Mouse (Mus musculus): ENCODE results near the gene Lmna. TPM values are rescaled to one million over a fixed set of nuclear protein-coding genes. Genes with fewer than 3 reads are reported as not detected.

The Lmna gene
- polyA plus RNA-seq, 1 experiment from 2014 or later = 78.2 TPM

GRCm38 (mm10) chr3:88533706-88534105 is 23.9 kb upstream of the Lmna start:
- Histone ChIP-seq H3K4me1 (ENCODE audit: control insufficient read depth, insufficient read depth, low read length) (peaks cover 68% of the 10 kb centered on the region), H3K36me3 (ENCODE audit: control insufficient read depth, insufficient read depth, low read length) (peaks cover 20% of the 10 kb centered on the region), H3K4me3 (ENCODE audit: low read depth, low read length) (peak overlapping the region; percentile 70), H3K4me2 (peak overlapping the region; percentile 85), H3K27me3 (ENCODE audit: control insufficient read depth, insufficient read depth, low read length) (no peaks in the 10 kb centered on the region), H3K27ac (ENCODE audit: low read depth, low read length) (peak overlapping the region; percentile 95), H3K9me3 (replicated peaks; ENCODE audit: control insufficient read depth, low read length) (no peaks in the 10 kb centered on the region), H3K9ac (ENCODE audit: low read depth, low read length) (peak overlapping the region; percentile 98)
- no peak for ATAC-seq (replicated peaks; ENCODE audit: insufficient number of reproducible peaks, low FRiP score, low TSS enrichment)
- WGBS (ENCODE audit: insufficient replicate concordance) = 12% methylated on average over 5 of the region's 5 CpGs

GRCm38 (mm10) chr3:88532689-88533511 is 23.1 kb upstream of the Lmna start:
- no peak for ATAC-seq (replicated peaks; ENCODE audit: insufficient number of reproducible peaks, low FRiP score, low TSS enrichment)
- peak overlapping the region; percentile 70 for H3K4me3 ChIP-seq (ENCODE audit: low read depth, low read length)
- H3K9ac ChIP-seq (ENCODE audit: low read depth, low read length) = peak overlapping the region; percentile 98
- H3K9me3 ChIP-seq (replicated peaks; ENCODE audit: control insufficient read depth, low read length) = no peaks in the 10 kb centered on the region
- H3K4me1 ChIP-seq (ENCODE audit: control insufficient read depth, insufficient read depth, low read length) = peaks cover 66% of the 10 kb centered on the region
- no peaks in the 10 kb centered on the region for H3K27me3 ChIP-seq (ENCODE audit: control insufficient read depth, insufficient read depth, low read length)
- H3K27ac ChIP-seq (ENCODE audit: low read depth, low read length) = peak overlapping the region; percentile 95
- peak overlapping the region; percentile 85 for H3K4me2 ChIP-seq
- H3K36me3 ChIP-seq (ENCODE audit: control insufficient read depth, insufficient read depth, low read length) = peaks cover 12% of the 10 kb centered on the region
- under 1% methylated on average over 34 of the region's 40 CpGs for WGBS (ENCODE audit: insufficient replicate concordance)

GRCm38 (mm10) chr3:88532299-88532674 is 22.5 kb upstream of the Lmna start, which contains the start of gene Mex3a:
Mex3a (plus strand) TSS chr3:88532395.
- peaks cover 71% of the 10 kb centered on the region for H3K4me1 ChIP-seq (ENCODE audit: control insufficient read depth, insufficient read depth, low read length)
- no peaks in the 10 kb centered on the region for H3K27me3 ChIP-seq (ENCODE audit: control insufficient read depth, insufficient read depth, low read length)
- peak within 1 kb of the TSS; percentile 70 for H3K4me3 ChIP-seq (ENCODE audit: low read depth, low read length)
- WGBS (ENCODE audit: insufficient replicate concordance) = under 1% methylated on average over 16 of the region's 31 CpGs
- ATAC-seq (replicated peaks; ENCODE audit: insufficient number of reproducible peaks, low FRiP score, low TSS enrichment) = no peak
- H3K9ac ChIP-seq (ENCODE audit: low read depth, low read length) = peak within 1 kb of the TSS; percentile 98
- peak within 1 kb of the TSS; percentile 85 for H3K4me2 ChIP-seq
- H3K27ac ChIP-seq (ENCODE audit: low read depth, low read length) = peak within 1 kb of the TSS; percentile 95
- peaks cover 6% of the 10 kb centered on the region for H3K36me3 ChIP-seq (ENCODE audit: control insufficient read depth, insufficient read depth, low read length)
- H3K9me3 ChIP-seq (replicated peaks; ENCODE audit: control insufficient read depth, low read length) = no peaks in the 10 kb centered on the region

- Histone ChIP-seq H3K36me3 (ENCODE audit: control insufficient read depth, insufficient read depth, low read length) (no peaks in the 10 kb centered on the region), H3K9me3 (replicated peaks; ENCODE audit: control insufficient read depth, low read length) (no peaks in the 10 kb centered on the region), H3K9ac (ENCODE audit: low read depth, low read length) (peak overlapping the region; percentile 98), H3K27ac (ENCODE audit: low read depth, low read length) (peak overlapping the region; percentile 95), H3K4me1 (ENCODE audit: control insufficient read depth, insufficient read depth, low read length) (peaks cover 67% of the 10 kb centered on the region), H3K4me3 (ENCODE audit: low read depth, low read length) (peak overlapping the region; percentile 70), H3K27me3 (ENCODE audit: control insufficient read depth, insufficient read depth, low read length) (no peaks in the 10 kb centered on the region), H3K4me2 (peak overlapping the region; percentile 85)
- peak; percentile 60 for ATAC-seq (replicated peaks; ENCODE audit: insufficient number of reproducible peaks, low FRiP score, low TSS enrichment)
- under 1% methylated on average over 55 of the region's 63 CpGs for WGBS (ENCODE audit: insufficient replicate concordance)
Measured at GRCm38 (mm10) chr3:88531348-88532298, 21.9 kb upstream of the Lmna start.

GRCm38 (mm10) chr3:88530082-88530864 is 20.5 kb upstream of the Lmna start:
- no peaks in the 10 kb centered on the region for H3K27me3 ChIP-seq (ENCODE audit: control insufficient read depth, insufficient read depth, low read length)
- peak overlapping the region; percentile 98 for H3K9ac ChIP-seq (ENCODE audit: low read depth, low read length)
- 23% methylated on average over 11 of the region's 11 CpGs for WGBS (ENCODE audit: insufficient replicate concordance)
- H3K27ac ChIP-seq (ENCODE audit: low read depth, low read length) = peak overlapping the region; percentile 95
- peaks cover 60% of the 10 kb centered on the region for H3K4me1 ChIP-seq (ENCODE audit: control insufficient read depth, insufficient read depth, low read length)
- peak overlapping the region; percentile 85 for H3K4me2 ChIP-seq
- peak overlapping the region; percentile 70 for H3K4me3 ChIP-seq (ENCODE audit: low read depth, low read length)
- H3K36me3 ChIP-seq (ENCODE audit: control insufficient read depth, insufficient read depth, low read length) = 0 out of 2 replicates have a peak, but pooled peaks cover under 1% of the 10 kb centered on the region
- no peaks in the 10 kb centered on the region for H3K9me3 ChIP-seq (replicated peaks; ENCODE audit: control insufficient read depth, low read length)
- no peak for ATAC-seq (replicated peaks; ENCODE audit: insufficient number of reproducible peaks, low FRiP score, low TSS enrichment)

GRCm38 (mm10) chr3:88529204-88530000 is 19.6 kb upstream of the Lmna start:
- Histone ChIP-seq H3K9me3 (replicated peaks; ENCODE audit: control insufficient read depth, low read length) (no peaks in the 10 kb centered on the region), H3K4me2 (peak overlapping the region; percentile 85), H3K27me3 (ENCODE audit: control insufficient read depth, insufficient read depth, low read length) (no peaks in the 10 kb centered on the region), H3K4me3 (ENCODE audit: low read depth, low read length) (peak overlapping the region; percentile 70), H3K4me1 (ENCODE audit: control insufficient read depth, insufficient read depth, low read length) (peaks cover 51% of the 10 kb centered on the region), H3K9ac (ENCODE audit: low read depth, low read length) (peak overlapping the region; percentile 39; the same call in 1 of the 2 replicates), H3K27ac (ENCODE audit: low read depth, low read length) (peak overlapping the region; percentile 54; the same call in 1 of the 2 replicates), H3K36me3 (ENCODE audit: control insufficient read depth, insufficient read depth, low read length) (0 out of 2 replicates have a peak, but pooled peaks cover 5% of the 10 kb centered on the region)
- ATAC-seq (replicated peaks; ENCODE audit: insufficient number of reproducible peaks, low FRiP score, low TSS enrichment) = no peak
- 25% methylated on average over 7 of the region's 7 CpGs for WGBS (ENCODE audit: insufficient replicate concordance)

GRCm38 (mm10) chr3:88528646-88529045 is 18.9 kb upstream of the Lmna start:
- 84% methylated on average over 11 of the region's 11 CpGs for WGBS (ENCODE audit: insufficient replicate concordance)
- no peak for ATAC-seq (replicated peaks; ENCODE audit: insufficient number of reproducible peaks, low FRiP score, low TSS enrichment)
- no peak overlapping the region for H3K9ac ChIP-seq (ENCODE audit: low read depth, low read length)

More at GRCm38 (mm10) chr3:88528646-88529045, 18.9 kb upstream of the Lmna start:
- Histone ChIP-seq H3K4me1 (ENCODE audit: control insufficient read depth, insufficient read depth, low read length) (peaks cover 43% of the 10 kb centered on the region), H3K36me3 (ENCODE audit: control insufficient read depth, insufficient read depth, low read length) (peaks cover 5% of the 10 kb centered on the region; the same call in 1 of the 2 replicates), H3K4me2 (no peak overlapping the region; the same call in 1 of the 2 replicates), H3K4me3 (ENCODE audit: low read depth, low read length) (no peak overlapping the region), H3K27ac (ENCODE audit: low read depth, low read length) (0 out of 2 replicates have a peak overlapping the region, but pooled peaks have one; percentile 32), H3K9me3 (replicated peaks; ENCODE audit: control insufficient read depth, low read length) (no peaks in the 10 kb centered on the region), H3K27me3 (ENCODE audit: control insufficient read depth, insufficient read depth, low read length) (no peaks in the 10 kb centered on the region)
